Mouse (Mus musculus) large intestine, adult 2 months (tissue): ENCODE results near the gene Ppl. TPM values are rescaled to one million over a fixed set of nuclear protein-coding genes. Genes with fewer than 3 reads are reported as not detected.

Experiments
- DNase-seq: peaks from one replicate; pipeline ENCODE4 v3.0.0-alpha.2; 2012; ENCODE audit warnings: low read depth, low spot score
- WGBS: fragments of 180-500 bp; shearing (Covaris S2); methylation state at CpG from one replicate; pipeline ENCODE4 v1.1.7; 2018; 5-methylcytosine and 5-hydroxymethylcytosine counted together
- polyA plus RNA-seq: library from polyadenylated mRNA; depleted of rRNA; stranded (reverse); fragments of >200 nt; gene quantifications from 2 replicates; pipeline ENCODE4 v1.2.3, GENCODE M21; 2012; rRNA removed

Gene Ppl
- polyA plus RNA-seq, 1 experiment: 0.86 TPM

GRCm38 (mm10) chr16:5050251-5051110 lies 81.7 kb downstream of the Ppl start:
- DNase-seq: peak; percentile 35
- under 1% methylated on average over 78 of the region's 78 CpGs for WGBS

- DNase-seq: peak; percentile 89
- WGBS: under 1% methylated on average over 56 of the region's 56 CpGs
Measured at GRCm38 (mm10) chr16:5049774-5050234, 82.4 kb downstream of the Ppl start, which contains the start of the genes Glyr1 and Ubn1. Glyr1 (minus strand) TSS chr16:5049863. Ubn1 (plus strand) TSS chr16:5050057.

GRCm38 (mm10) chr16:5049182-5049773 lies 82.9 kb downstream of the Ppl start:
- under 1% methylated on average over 38 of the region's 38 CpGs for WGBS
- peak; percentile 7 for DNase-seq

- WGBS: 94% methylated on average over 3 of the region's 3 CpGs
- no peak for DNase-seq
Measured at GRCm38 (mm10) chr16:5045322-5045721, 86.9 kb downstream of the Ppl start.

- WGBS: 82% methylated on average over 5 of the region's 5 CpGs
- DNase-seq: no peak
Measured at GRCm38 (mm10) chr16:5036649-5037234, 95.5 kb downstream of the Ppl start.

Other genes with a start within 250 kb of the Ppl start
- 102 and 116 TPM in 2 replicates for gene Mgrn1, start 246.2 kb downstream of the Ppl start, polyA plus RNA-seq
- 55.7 and 56.2 TPM in 2 replicates for gene Nudt16l1, start 193.7 kb downstream of the Ppl start, polyA plus RNA-seq
- gene Anks3, start 168.2 kb downstream of the Ppl start, polyA plus RNA-seq: 25.2 and 44.5 TPM in 2 replicates
- 0.11 and 0.44 TPM in 2 replicates for gene Sept12, start 134.6 kb downstream of the Ppl start, polyA plus RNA-seq
- 436 and 466 TPM in 2 replicates for gene Smim22, start 125.1 kb downstream of the Ppl start, polyA plus RNA-seq
- 46.1 and 51.6 TPM in 2 replicates for gene Rogdi, start 118.9 kb downstream of the Ppl start, polyA plus RNA-seq
- gene Glyr1, start 82.6 kb downstream of the Ppl start, polyA plus RNA-seq: 52.5 and 65.5 TPM in 2 replicates
- 22.4 and 31.1 TPM in 2 replicates for gene Ubn1, start 82.4 kb downstream of the Ppl start, polyA plus RNA-seq
- 0.01 TPM in 1 of 2 replicates, not detected in the other for gene Sec14l5, start 14.7 kb upstream of the Ppl start, polyA plus RNA-seq
- gene Nagpa, start 71.6 kb upstream of the Ppl start, polyA plus RNA-seq: 31.4 and 36.4 TPM in 2 replicates
- 4.1 and 5.0 TPM in 2 replicates for gene AU021092, start 89.9 kb upstream of the Ppl start, polyA plus RNA-seq
- 32.6 and 35.1 TPM in 2 replicates for gene Alg1, start 101.2 kb upstream of the Ppl start, polyA plus RNA-seq
- gene Eef2kmt, start 123.6 kb upstream of the Ppl start, polyA plus RNA-seq: 41.1 and 43.2 TPM in 2 replicates